Mouse (Mus musculus) gastrocnemius, adult 18-20 months (tissue): ENCODE data around the gene Smad3. TPM values are rescaled to one million over a fixed set of nuclear protein-coding genes. Genes with fewer than 3 reads are reported as not detected.

Experiments used
- DNase-seq: peaks from one replicate; pipeline ENCODE4 v3.0.0; 2021; ENCODE audit warnings: low spot score
- total RNA-seq, 2 experiments: library from RNA; stranded (reverse); gene quantifications; 2 replicates each; pipeline ENCODE4 v1.2.3; 2021

Gene Smad3
- total RNA-seq, 2 experiments from 2014 or later: 56.8 to 76.4 TPM

DNA sequence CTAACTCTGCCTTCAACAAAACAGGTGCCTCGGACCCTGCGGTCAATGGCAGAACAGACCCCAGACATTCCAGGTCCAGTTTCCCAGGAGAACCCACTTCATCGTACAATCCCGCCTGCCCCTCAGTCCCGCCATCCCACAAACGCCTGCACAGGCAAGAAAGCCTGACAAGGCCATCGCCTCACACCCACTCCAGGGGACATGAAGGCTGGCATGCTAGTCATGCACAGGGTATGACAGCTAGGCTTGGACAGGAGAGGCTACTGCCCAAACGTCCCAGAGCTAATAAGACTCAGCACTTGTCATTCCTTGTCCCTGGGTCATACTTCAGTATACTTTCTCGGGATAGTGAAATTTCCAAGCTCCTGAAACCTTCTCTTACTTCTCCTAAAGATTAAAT, 34.9 kb downstream of the Smad3 start:
- DNase-seq: no peak

- DNase-seq: no peak
These were observed 35.4 kb downstream of the Smad3 start for GRCm38 (mm10) chr9:63722350-63722749.

GRCm38 (mm10) chr9:63721573-63722275, 36.1 kb downstream of the Smad3 start:
- DNase-seq: no peak

- DNase-seq: no peak
These were observed 37.1 kb downstream of the Smad3 start for GRCm38 (mm10) chr9:63720715-63721114.

- no peak for DNase-seq
These were observed 37.9 kb downstream of the Smad3 start for GRCm38 (mm10) chr9:63719770-63720440.

- no peak for DNase-seq
These were observed 38.9 kb downstream of the Smad3 start for GRCm38 (mm10) chr9:63718735-63719358.

- no peak for DNase-seq
These were observed 39.6 kb downstream of the Smad3 start for GRCm38 (mm10) chr9:63718170-63718569.

GRCm38 (mm10) chr9:63717474-63718005, 40.3 kb downstream of the Smad3 start:
- no peak for DNase-seq

- DNase-seq: peak; percentile 86
These were observed 41.4 kb downstream of the Smad3 start for GRCm38 (mm10) chr9:63716150-63717138.

DNA sequence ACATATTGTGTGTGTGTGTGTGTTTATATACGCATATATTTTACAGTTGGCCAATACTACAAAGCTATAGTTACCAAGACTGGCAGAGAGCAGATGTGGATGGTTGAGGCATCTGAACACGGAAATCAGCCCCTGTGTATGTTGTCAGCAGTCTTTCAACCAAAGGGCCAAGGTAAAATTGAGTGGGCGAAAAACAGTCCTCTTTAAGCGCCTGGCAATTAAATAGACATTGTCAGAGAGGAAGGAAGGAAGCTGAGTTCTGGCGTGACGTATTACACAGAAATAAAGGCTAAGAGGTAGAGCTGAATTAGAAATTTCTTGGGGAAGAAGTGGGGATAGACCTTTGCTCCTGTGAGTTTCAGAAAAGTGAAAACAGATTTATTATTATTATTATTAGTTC, 43.2 kb downstream of the Smad3 start:
- DNase-seq: no peak

- no peak for DNase-seq
These were observed 45.0 kb downstream of the Smad3 start for GRCm38 (mm10) chr9:63712838-63713237.

GRCm38 (mm10) chr9:63711580-63712230, 46.1 kb downstream of the Smad3 start:
- peak; percentile 67 for DNase-seq

- DNase-seq: no peak
These were observed 47.9 kb downstream of the Smad3 start for GRCm38 (mm10) chr9:63709857-63710256.

DNA sequence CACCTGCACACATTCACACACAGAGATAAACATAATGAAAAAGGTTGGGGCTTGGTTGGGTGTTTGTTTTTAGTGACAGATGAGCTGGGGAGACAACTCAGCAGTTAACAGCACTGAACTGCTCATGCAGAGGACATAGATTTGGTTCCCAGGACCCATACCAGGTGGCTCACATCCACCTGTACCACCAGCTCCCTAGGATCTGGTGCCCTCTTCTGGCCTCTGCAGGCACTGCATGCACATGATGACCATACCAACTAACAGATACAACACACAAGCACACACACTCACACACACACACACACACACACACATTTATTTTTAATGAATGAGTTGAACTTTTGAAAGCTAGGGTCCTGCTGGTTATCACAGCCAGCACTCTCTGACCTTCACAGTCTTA, 48.5 kb downstream of the Smad3 start:
- no peak for DNase-seq

GRCm38 (mm10) chr9:63707816-63708588, 49.8 kb downstream of the Smad3 start:
- DNase-seq: no peak

- DNase-seq: peak; percentile 87
These were observed 51.6 kb downstream of the Smad3 start for GRCm38 (mm10) chr9:63706152-63706733.

GRCm38 (mm10) chr9:63704979-63705751, 52.6 kb downstream of the Smad3 start:
- DNase-seq: no peak

DNA sequence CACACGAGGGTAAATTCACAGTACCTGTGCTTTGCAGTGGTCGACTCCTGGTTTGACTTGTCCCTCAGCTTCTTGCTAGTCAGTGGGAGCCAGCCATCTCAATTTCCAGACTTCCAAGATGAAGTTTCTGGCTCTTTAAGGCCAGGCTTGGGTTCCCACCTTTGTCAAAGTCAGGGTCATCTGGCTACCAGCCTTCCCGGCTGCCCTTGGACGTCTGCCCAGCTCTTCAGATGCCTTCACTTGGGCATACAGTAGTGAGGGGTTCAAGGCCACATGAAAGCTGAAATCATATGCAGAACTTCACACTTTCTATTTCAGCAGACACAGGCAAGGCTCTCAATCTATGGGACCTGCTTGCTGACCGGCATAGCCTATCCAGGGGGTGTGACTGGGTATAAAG, 53.7 kb downstream of the Smad3 start:
- no peak for DNase-seq
